Mouse (Mus musculus): ENCODE results near the gene Cdkn1a. TPM values are rescaled to one million over a fixed set of nuclear protein-coding genes. Genes with fewer than 3 reads are reported as not detected.

Gene Cdkn1a
- polyA plus RNA-seq, 1 experiment, result 293 TPM

GRCm38 (mm10) chr17:29058487-29058886 lies 32.3 kb upstream of the Cdkn1a start:
- Histone ChIP-seq H3K27ac (ENCODE audit: insufficient read depth, low read depth, low read length) (no peak overlapping the region), H3K27me3 (ENCODE audit: control insufficient read depth, insufficient read depth, low read length) (no peaks in the 10 kb centered on the region), H3K4me1 (ENCODE audit: control insufficient read depth, insufficient read depth, insufficient read length, low read length) (peaks cover 32% of the 10 kb centered on the region), H3K36me3 (ENCODE audit: control insufficient read depth, insufficient read depth, low read length) (no peaks in the 10 kb centered on the region), H3K4me3 (ENCODE audit: low read depth, low read length) (no peak overlapping the region)
- TF ChIP-seq CTCF (IDR thresholded peaks at IDR 0.05; ENCODE audit: extremely low read depth, insufficient read length, insufficient replicate concordance, low read depth, low read length) (no peak), POLR2A (IDR thresholded peaks at IDR 0.05; ENCODE audit: low read depth, low read length) (no peak)
- 26% methylated on average over 8 of the region's 8 CpGs for WGBS

DNA sequence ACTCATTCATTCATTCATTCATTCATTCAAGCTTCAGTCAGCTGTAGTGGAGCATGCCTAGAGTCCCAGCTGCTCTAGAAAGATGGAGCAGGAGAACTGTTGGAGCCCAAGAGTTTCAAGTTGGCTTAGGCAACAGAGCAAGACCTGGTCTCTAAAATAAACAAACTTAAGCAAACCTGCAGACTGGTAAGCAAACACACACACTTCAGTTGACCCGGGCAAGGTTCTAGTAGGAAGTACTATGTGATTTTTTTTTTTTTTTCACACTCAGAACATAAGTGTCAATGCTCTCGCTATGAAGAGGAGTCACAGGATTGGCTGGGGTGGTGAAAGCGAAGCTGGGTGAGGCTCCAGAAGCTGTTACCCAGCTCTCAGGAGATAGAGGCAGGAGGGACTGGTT lies 31.2 kb upstream of the Cdkn1a start:
- Histone ChIP-seq H3K27me3 (ENCODE audit: control insufficient read depth, insufficient read depth, low read length) (no peaks in the 10 kb centered on the region), H3K36me3 (ENCODE audit: control insufficient read depth, insufficient read depth, low read length) (no peaks in the 10 kb centered on the region), H3K27ac (ENCODE audit: insufficient read depth, low read depth, low read length) (no peak overlapping the region), H3K4me3 (ENCODE audit: low read depth, low read length) (no peak overlapping the region), H3K4me1 (ENCODE audit: control insufficient read depth, insufficient read depth, insufficient read length, low read length) (peaks cover 22% of the 10 kb centered on the region)
- WGBS, result 37% methylated on average over 3 of the region's 3 CpGs
- TF ChIP-seq POLR2A (IDR thresholded peaks at IDR 0.05; ENCODE audit: low read depth, low read length), result no peak
- no peak for TF ChIP-seq CTCF (IDR thresholded peaks at IDR 0.05; ENCODE audit: extremely low read depth, insufficient read length, insufficient replicate concordance, low read depth, low read length)

GRCm38 (mm10) chr17:29060946-29061345 lies 29.8 kb upstream of the Cdkn1a start:
- no peak overlapping the region for H3K4me3 ChIP-seq (ENCODE audit: low read depth, low read length)
- H3K36me3 ChIP-seq (ENCODE audit: control insufficient read depth, insufficient read depth, low read length), result no peaks in the 10 kb centered on the region
- H3K27me3 ChIP-seq (ENCODE audit: control insufficient read depth, insufficient read depth, low read length), result no peaks in the 10 kb centered on the region
- no peak overlapping the region for H3K27ac ChIP-seq (ENCODE audit: insufficient read depth, low read depth, low read length)
- H3K4me1 ChIP-seq (ENCODE audit: control insufficient read depth, insufficient read depth, insufficient read length, low read length), result peaks cover 21% of the 10 kb centered on the region
- TF ChIP-seq CTCF (IDR thresholded peaks at IDR 0.05; ENCODE audit: extremely low read depth, insufficient read length, insufficient replicate concordance, low read depth, low read length), result no peak
- TF ChIP-seq POLR2A (IDR thresholded peaks at IDR 0.05; ENCODE audit: low read depth, low read length), result no peak
- WGBS, result 94% methylated on average over 9 of the region's 9 CpGs

- TF ChIP-seq POLR2A (IDR thresholded peaks at IDR 0.05; ENCODE audit: low read depth, low read length), result no peak
- no peak for TF ChIP-seq CTCF (IDR thresholded peaks at IDR 0.05; ENCODE audit: extremely low read depth, insufficient read length, insufficient replicate concordance, low read depth, low read length)
- WGBS, result 65% methylated on average over 13 of the region's 13 CpGs
- Histone ChIP-seq H3K27ac (ENCODE audit: insufficient read depth, low read depth, low read length) (no peak overlapping the region), H3K4me1 (ENCODE audit: control insufficient read depth, insufficient read depth, insufficient read length, low read length) (peaks cover 13% of the 10 kb centered on the region; the same call in 1 of the 2 replicates), H3K4me3 (ENCODE audit: low read depth, low read length) (no peak overlapping the region), H3K27me3 (ENCODE audit: control insufficient read depth, insufficient read depth, low read length) (no peaks in the 10 kb centered on the region), H3K36me3 (ENCODE audit: control insufficient read depth, insufficient read depth, low read length) (no peaks in the 10 kb centered on the region)
Observed at GRCm38 (mm10) chr17:29062119-29063035, 28.4 kb upstream of the Cdkn1a start.

DNA sequence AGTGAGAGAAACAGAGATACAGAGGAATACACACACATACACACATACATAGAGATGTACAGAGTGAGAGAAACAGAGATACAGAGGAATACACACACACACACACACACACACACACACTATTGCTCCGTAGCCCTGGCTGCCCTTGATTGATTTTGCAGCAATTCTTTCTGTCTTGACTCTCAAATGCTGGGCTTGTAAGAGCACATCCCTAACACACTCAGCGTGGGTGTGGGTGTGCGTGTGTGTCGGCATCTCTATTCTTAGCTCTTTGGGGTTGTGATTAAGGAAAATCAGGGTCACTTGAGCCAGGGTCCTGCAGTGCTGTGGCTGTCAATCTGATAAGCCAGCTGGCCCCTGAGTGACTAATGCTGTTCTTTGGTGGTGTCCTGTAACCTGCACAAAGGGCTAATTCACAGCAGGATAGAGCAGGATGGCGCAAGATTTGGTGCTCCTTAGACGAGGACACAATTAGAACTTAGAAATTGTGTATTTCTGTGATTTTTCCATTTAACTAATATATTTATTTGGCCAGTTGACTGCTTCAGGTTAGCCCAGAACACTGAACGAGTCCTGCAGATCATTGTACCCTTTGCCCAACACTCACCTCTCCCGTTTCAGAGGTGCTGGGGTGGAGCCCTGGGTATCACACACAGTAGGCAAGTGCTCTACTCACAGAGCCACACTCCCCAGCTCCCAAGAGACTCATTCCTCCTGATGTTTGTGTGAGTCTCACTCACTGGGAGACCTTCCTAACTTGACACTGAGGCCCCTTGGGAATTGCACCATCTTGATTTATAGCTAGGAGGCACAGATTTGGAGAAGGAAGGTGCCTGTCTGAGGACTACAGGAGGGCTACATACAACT lies 27.4 kb upstream of the Cdkn1a start:
- no peak overlapping the region for H3K4me3 ChIP-seq (ENCODE audit: low read depth, low read length)
- H3K36me3 ChIP-seq (ENCODE audit: control insufficient read depth, insufficient read depth, low read length), result no peaks in the 10 kb centered on the region
- TF ChIP-seq POLR2A (IDR thresholded peaks at IDR 0.05; ENCODE audit: low read depth, low read length) (no peak), CTCF (IDR thresholded peaks at IDR 0.05; ENCODE audit: extremely low read depth, insufficient read length, insufficient replicate concordance, low read depth, low read length) (no peak)
- H3K27me3 ChIP-seq (ENCODE audit: control insufficient read depth, insufficient read depth, low read length), result no peaks in the 10 kb centered on the region
- 79% methylated on average over 8 of the region's 8 CpGs for WGBS
- H3K27ac ChIP-seq (ENCODE audit: insufficient read depth, low read depth, low read length), result no peak overlapping the region
- peaks cover 10% of the 10 kb centered on the region; the same call in 1 of the 2 replicates for H3K4me1 ChIP-seq (ENCODE audit: control insufficient read depth, insufficient read depth, insufficient read length, low read length)

DNA sequence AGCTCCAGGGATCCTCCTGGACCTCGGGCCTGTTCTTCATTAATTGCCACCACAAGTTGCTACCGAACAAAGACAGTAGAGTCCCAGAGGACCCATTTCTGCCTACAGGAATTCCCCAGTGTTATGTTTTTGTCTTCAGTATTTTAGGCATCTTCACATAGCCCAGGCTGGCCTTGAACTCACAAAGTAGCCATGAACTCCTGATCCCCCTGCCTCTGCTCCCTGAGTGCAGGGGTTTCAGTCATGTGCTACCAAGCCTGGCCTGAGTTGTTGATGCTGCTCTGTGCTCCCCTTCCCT lies 26.8 kb upstream of the Cdkn1a start:
- Histone ChIP-seq H3K27ac (ENCODE audit: insufficient read depth, low read depth, low read length) (no peak overlapping the region), H3K4me3 (ENCODE audit: low read depth, low read length) (no peak overlapping the region), H3K36me3 (ENCODE audit: control insufficient read depth, insufficient read depth, low read length) (no peaks in the 10 kb centered on the region), H3K27me3 (ENCODE audit: control insufficient read depth, insufficient read depth, low read length) (no peaks in the 10 kb centered on the region), H3K4me1 (ENCODE audit: control insufficient read depth, insufficient read depth, insufficient read length, low read length) (peaks cover 6% of the 10 kb centered on the region; the same call in 1 of the 2 replicates)
- TF ChIP-seq CTCF (IDR thresholded peaks at IDR 0.05; ENCODE audit: extremely low read depth, insufficient read length, insufficient replicate concordance, low read depth, low read length), result no peak
- no peak for TF ChIP-seq POLR2A (IDR thresholded peaks at IDR 0.05; ENCODE audit: low read depth, low read length)
- WGBS, result 79% methylated on average over 2 of the region's 2 CpGs

Measured in small intestine, adult 2 months (tissue).